Mouse (Mus musculus) neutrophil, adult 83 days (primary cell): ENCODE data around the gene Hsf3. TPM values are rescaled to one million over a fixed set of nuclear protein-coding genes. Genes with fewer than 3 reads are reported as not detected.

Experiments used
- total RNA-seq, 2 experiments: library from RNA; stranded (reverse); gene quantifications; one replicate each; pipeline ENCODE4 v1.2.4; 2023

Hsf3 gene
- total RNA-seq, result not detected

DNA sequence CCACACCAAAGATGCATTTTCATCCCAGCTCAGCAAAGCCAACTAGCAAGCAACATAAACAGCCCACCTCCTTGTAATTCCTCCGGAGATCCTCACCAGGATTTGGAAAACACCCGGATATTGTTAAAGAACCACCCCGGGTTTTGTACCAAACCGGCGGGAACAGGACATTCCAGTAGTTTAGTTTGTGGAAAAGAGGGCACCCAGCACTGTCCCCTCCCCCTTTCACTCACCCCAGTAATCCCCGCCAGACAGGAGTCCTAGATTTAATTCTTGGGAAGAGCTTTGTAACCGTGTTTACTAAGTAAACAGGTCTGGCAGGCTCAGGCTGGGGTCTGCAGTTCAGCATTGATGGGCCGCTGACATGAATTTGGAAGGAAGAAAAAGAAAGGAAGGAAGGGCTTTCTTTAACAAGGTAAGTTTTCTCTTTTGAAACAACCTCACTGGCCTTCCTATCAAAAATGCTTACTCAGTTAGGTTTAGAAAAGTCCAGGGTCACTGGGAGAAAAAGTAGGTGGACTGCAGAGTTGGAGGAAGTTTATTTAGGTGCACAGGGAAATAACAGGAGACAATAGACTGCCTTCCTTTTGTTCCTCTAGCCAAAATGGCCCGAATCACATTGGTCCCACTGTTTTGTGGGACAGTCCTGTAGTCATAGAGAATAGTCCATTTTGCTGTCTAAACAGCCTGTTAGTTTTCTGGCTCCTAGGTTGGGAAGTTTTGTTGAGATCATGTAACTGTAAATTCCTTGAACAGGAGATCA lies at the start of gene Hsf3:
Gene Hsf3, minus strand, starts transcription at position 94 of the 763 bp plus-strand sequence.

DNA sequence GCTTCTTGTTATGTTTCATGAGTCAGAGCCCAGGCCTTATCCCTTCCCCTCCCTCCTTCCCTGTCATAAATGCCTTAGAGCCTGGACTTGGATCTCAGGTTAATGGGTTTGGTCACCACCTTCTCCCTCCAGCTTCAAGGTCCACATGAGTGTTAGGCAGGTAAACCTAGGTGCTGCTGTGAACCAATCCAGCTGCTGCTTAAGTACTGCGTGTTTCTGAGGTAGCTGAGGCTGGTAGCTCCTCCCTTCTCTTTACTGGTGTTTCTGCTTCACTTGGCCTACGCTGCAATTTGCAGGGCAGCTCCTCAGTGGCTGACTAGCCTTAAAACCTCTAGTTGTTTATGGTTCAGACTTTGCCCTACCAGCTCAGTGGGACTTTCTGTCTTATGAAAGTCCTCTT lies 945 bp downstream of the Hsf3 start, which contains the start of gene Heph:
Gene Heph, plus strand, starts transcription at position 211 of the 400 bp plus-strand sequence.

DNA sequence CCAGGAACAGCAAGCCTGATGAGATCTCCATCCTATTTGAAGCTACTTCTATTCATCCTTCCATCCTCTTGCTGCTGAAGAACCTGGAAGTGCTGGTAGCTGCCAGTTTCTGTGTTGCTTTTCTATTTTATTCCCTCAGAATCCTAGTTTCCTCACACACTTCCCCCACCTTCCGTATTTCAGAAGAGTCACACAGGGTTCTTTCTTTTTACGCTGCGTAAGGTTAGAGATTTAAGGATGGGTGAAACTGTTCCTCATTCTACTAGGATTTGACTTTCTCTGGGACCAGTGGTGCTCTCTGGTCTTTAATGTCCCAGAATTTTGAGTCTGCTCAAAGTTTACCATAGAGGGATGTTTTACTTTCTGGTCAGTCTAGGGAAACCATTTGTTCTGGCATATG lies 162.8 kb downstream of the Hsf3 start, which contains the start of gene Vsig4:
Gene Vsig4, minus strand, starts transcription at position 101 of the 400 bp plus-strand sequence.

Other genes with a start within 250 kb of the Hsf3 start
- not detected for gene Vsig4, start 162.9 kb downstream of the Hsf3 start, total RNA-seq
- under 1 TPM in 1 of 2 experiments, not detected in 1; 0.35 TPM for gene Heph, start 935 bp downstream of the Hsf3 start, total RNA-seq